Mouse (Mus musculus): ENCODE results near the gene Cacna1e. TPM values are rescaled to one million over a fixed set of nuclear protein-coding genes. Genes with fewer than 3 reads are reported as not detected.

Gene Cacna1e
- polyA plus RNA-seq, 1 experiment from 2014 or later: 0.19 TPM

DNA sequence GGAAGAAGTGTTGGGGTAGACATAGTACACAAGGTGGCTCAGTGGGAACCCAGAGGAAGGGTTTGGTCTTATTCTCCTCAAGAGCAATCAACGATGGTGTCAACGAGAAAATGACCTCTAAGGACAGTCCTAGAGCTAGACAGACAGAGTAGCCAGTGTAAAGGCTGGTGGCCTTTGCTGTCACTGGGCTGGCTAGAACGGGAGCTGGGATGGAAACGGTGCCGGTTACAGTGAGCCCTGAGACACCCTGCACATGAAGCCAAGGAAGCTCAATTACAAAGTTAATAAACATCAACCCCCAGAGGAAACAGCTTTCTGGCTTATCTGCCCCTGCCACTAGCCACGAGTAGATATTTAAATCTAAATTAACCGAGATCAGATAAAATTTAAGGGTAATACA lies 168.7 kb downstream of the Cacna1e start:
- 58% methylated on average over 7 of the region's 7 CpGs for WGBS
- Histone ChIP-seq H3K27ac (ENCODE audit: low read length) (no peak overlapping the region), H3K36me3 (ENCODE audit: insufficient read depth, low read length) (no peaks in the 10 kb centered on the region), H3K4me1 (ENCODE audit: insufficient read depth, low read depth, low read length) (no peaks in the 10 kb centered on the region), H3K4me2 (replicated peaks; ENCODE audit: low read depth, low read length) (no peak overlapping the region), H3K4me3 (ENCODE audit: low read depth, low read length) (no peak overlapping the region), H3K9ac (replicated peaks; ENCODE audit: low read depth) (no peak overlapping the region), H3K27me3 (replicated peaks; ENCODE audit: insufficient read depth, low read length) (no peaks in the 10 kb centered on the region), H3K9me3 (ENCODE audit: low read length) (no peaks in the 10 kb centered on the region)
- TF ChIP-seq CTCF (IDR thresholded peaks at IDR 0.05) (no peak), EP300 (IDR thresholded peaks at IDR 0.05) (no peak)
- ATAC-seq: no peak
- DNase-seq (ENCODE audit: low spot score): no peak

DNA sequence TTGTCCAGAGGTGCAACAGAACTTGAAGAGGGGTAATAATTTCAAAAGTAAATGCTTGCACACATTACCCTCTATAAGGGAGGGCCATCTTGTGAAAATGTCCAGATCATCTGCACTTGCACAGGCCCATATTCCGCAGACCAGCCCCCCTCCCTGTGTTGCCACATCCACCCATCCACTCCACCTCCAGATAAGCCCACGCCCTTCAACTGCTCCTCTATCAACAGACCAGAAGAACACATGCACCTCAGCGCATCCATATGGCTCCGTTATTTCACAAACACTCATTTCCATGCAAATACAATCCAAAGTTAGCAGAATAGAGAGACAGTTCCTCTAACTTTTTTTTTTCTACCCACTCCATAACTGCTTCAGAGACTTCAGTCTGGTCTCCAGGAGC lies 171.6 kb downstream of the Cacna1e start:
- no peaks in the 10 kb centered on the region for H3K27me3 ChIP-seq (replicated peaks; ENCODE audit: insufficient read depth, low read length)
- H3K9ac ChIP-seq (replicated peaks; ENCODE audit: low read depth): no peak overlapping the region
- WGBS: 84% methylated on average over 4 of the region's 4 CpGs
- H3K27ac ChIP-seq (ENCODE audit: low read length): no peak overlapping the region
- DNase-seq (ENCODE audit: low spot score) (no peak), ATAC-seq (no peak)
- H3K4me3 ChIP-seq (ENCODE audit: low read depth, low read length): no peak overlapping the region
- no peak for TF ChIP-seq EP300 (IDR thresholded peaks at IDR 0.05)
- no peaks in the 10 kb centered on the region for H3K4me1 ChIP-seq (ENCODE audit: insufficient read depth, low read depth, low read length)
- no peak overlapping the region for H3K4me2 ChIP-seq (replicated peaks; ENCODE audit: low read depth, low read length)
- no peaks in the 10 kb centered on the region for H3K9me3 ChIP-seq (ENCODE audit: low read length)
- no peaks in the 10 kb centered on the region for H3K36me3 ChIP-seq (ENCODE audit: insufficient read depth, low read length)

DNA sequence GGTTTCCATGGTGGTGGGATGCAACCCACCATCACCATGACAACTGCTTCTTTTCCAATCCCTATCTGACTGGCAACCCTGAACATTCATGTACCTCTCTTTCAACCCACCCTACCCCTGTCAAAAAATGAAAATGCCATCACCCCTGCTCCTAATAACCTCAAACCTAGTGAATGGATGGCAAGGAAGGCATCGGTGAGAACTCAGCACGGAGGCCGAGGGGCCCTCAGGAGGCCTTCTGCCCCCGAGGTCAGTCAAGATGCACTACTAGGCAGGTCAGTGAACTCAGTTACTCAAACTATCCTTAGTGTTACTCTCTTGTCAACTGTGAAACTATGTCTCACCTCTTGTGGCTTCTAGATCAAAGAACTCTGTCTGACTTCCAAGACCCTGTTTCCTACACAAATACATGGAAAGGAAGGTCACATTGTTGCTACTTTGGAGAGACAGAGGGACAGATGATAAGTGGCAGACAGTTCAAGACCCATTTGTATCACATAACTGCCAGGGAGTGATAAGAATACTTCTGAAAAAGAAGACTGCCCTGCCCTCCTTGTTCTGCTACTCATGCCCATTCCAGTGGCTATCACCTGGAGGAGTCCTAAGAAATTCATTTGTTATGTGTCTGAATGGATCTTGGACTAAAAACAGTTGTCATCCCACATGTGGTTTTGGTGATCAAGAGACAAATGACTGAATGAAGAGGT lies 176.6 kb downstream of the Cacna1e start:
- no peaks in the 10 kb centered on the region for H3K27me3 ChIP-seq (replicated peaks; ENCODE audit: insufficient read depth, low read length)
- 85% methylated on average over 4 of the region's 4 CpGs for WGBS
- H3K9ac ChIP-seq (replicated peaks; ENCODE audit: low read depth): no peak overlapping the region
- no peak overlapping the region for H3K4me2 ChIP-seq (replicated peaks; ENCODE audit: low read depth, low read length)
- no peak for DNase-seq (ENCODE audit: low spot score)
- H3K36me3 ChIP-seq (ENCODE audit: insufficient read depth, low read length): no peaks in the 10 kb centered on the region
- H3K9me3 ChIP-seq (ENCODE audit: low read length): no peaks in the 10 kb centered on the region
- TF ChIP-seq CTCF (IDR thresholded peaks at IDR 0.05) (no peak), EP300 (IDR thresholded peaks at IDR 0.05) (no peak)
- H3K27ac ChIP-seq (ENCODE audit: low read length): no peak overlapping the region
- no peak for ATAC-seq
- H3K4me1 ChIP-seq (ENCODE audit: insufficient read depth, low read depth, low read length): no peaks in the 10 kb centered on the region
- H3K4me3 ChIP-seq (ENCODE audit: low read depth, low read length): no peak overlapping the region

DNA sequence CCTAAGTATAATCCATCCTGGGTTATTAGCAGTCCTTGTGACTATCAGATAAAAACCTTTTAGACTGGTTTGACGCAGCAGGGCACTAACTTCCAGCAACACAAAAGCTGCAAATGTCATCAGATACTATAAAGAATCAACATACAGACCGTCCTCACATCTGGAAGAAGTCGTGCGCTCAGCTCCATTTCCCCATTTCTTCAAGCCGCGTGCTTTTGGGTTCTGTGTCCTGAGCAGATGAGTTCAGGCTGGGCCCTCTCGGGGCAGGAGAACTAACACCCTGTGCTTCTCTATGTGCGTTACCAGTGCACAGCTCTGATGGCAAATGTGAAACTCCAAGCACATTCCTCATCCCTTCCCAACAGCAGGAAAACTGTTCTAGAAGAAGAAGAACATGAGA lies 177.3 kb downstream of the Cacna1e start:
- Histone ChIP-seq H3K9me3 (ENCODE audit: low read length) (no peaks in the 10 kb centered on the region), H3K27me3 (replicated peaks; ENCODE audit: insufficient read depth, low read length) (no peaks in the 10 kb centered on the region), H3K36me3 (ENCODE audit: insufficient read depth, low read length) (no peaks in the 10 kb centered on the region), H3K4me1 (ENCODE audit: insufficient read depth, low read depth, low read length) (no peaks in the 10 kb centered on the region), H3K27ac (ENCODE audit: low read length) (no peak overlapping the region), H3K9ac (replicated peaks; ENCODE audit: low read depth) (no peak overlapping the region), H3K4me3 (ENCODE audit: low read depth, low read length) (no peak overlapping the region), H3K4me2 (replicated peaks; ENCODE audit: low read depth, low read length) (no peak overlapping the region)
- TF ChIP-seq EP300 (IDR thresholded peaks at IDR 0.05) (no peak), CTCF (IDR thresholded peaks at IDR 0.05) (no peak)
- DNase-seq (ENCODE audit: low spot score): no peak
- 79% methylated on average over 8 of the region's 8 CpGs for WGBS
- ATAC-seq: no peak

DNA sequence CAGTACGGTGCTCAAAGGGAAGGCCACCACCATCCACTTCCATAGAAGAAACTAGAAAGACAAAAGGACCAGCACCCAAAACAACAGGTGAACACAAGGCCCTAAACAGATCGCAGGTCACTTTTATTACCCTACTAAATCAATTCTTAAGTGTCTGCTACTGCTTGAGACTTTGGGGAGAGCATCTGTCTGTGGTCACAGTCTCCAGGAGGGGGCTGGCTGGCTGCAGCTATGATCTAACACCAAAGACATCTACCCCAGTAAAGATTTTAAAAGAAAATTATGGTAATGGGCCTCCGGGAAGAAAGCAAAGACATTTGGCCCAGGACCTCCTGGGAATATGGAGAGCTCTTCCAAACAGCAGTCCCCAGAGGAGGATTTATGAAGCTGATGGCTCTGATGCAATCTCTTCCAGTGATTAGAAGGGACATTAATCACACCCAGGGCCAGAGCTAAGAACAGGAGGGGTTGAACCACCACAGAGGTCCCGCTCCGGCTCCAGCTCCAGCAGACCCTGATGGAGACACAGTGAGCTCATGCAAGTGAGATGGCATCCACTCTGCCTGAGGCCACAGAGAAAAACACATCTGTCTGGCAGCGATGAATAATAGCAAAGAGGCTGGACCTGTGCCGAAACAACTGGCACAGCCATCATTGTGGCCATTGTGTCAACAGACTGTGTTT lies 178.3 kb downstream of the Cacna1e start:
- no peaks in the 10 kb centered on the region for H3K4me1 ChIP-seq (ENCODE audit: insufficient read depth, low read depth, low read length)
- no peak overlapping the region for H3K9ac ChIP-seq (replicated peaks; ENCODE audit: low read depth)
- TF ChIP-seq EP300 (IDR thresholded peaks at IDR 0.05) (no peak), CTCF (IDR thresholded peaks at IDR 0.05) (no peak)
- no peak overlapping the region for H3K27ac ChIP-seq (ENCODE audit: low read length)
- WGBS: 65% methylated on average over 7 of the region's 7 CpGs
- no peak overlapping the region for H3K4me3 ChIP-seq (ENCODE audit: low read depth, low read length)
- no peaks in the 10 kb centered on the region for H3K27me3 ChIP-seq (replicated peaks; ENCODE audit: insufficient read depth, low read length)
- H3K9me3 ChIP-seq (ENCODE audit: low read length): no peaks in the 10 kb centered on the region
- no peak overlapping the region for H3K4me2 ChIP-seq (replicated peaks; ENCODE audit: low read depth, low read length)
- DNase-seq (ENCODE audit: low spot score) (no peak), ATAC-seq (no peak)
- no peaks in the 10 kb centered on the region for H3K36me3 ChIP-seq (ENCODE audit: insufficient read depth, low read length)

DNA sequence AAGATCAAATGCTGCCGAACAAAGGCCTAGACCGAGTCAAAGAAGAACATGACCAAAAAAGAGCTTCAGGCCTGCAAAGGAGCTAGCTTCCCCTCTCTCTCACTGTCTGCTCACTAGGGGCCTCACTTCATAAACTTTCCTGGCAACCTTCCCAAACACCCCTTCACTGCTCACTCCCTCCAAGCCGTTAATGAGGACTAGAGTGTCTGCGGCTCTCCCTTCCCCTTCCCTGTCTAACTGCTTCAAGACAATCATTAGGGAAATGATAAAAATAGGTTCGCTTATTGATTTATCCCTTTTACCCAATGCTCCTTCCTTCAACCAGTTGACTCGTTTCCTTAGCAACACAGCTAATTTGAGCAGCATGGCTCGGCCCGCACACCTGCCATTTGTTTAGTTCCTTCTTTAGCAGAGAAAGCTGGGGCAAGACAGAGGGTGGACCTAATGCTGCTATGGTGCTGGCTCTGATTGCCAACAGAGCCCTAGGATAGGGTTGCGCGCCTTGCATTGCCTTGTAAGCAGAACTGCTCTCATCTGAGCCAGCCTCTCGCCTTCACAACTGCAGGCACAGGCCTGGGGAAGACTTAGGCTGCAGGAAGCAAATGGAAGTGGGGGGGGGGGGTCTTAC lies 179.6 kb downstream of the Cacna1e start:
- ATAC-seq: no peak
- no peaks in the 10 kb centered on the region for H3K27me3 ChIP-seq (replicated peaks; ENCODE audit: insufficient read depth, low read length)
- no peaks in the 10 kb centered on the region for H3K36me3 ChIP-seq (ENCODE audit: insufficient read depth, low read length)
- H3K4me1 ChIP-seq (ENCODE audit: insufficient read depth, low read depth, low read length): no peaks in the 10 kb centered on the region
- no peak overlapping the region for H3K4me2 ChIP-seq (replicated peaks; ENCODE audit: low read depth, low read length)
- H3K27ac ChIP-seq (ENCODE audit: low read length): no peak overlapping the region
- H3K9ac ChIP-seq (replicated peaks; ENCODE audit: low read depth): no peak overlapping the region
- no peak for TF ChIP-seq CTCF (IDR thresholded peaks at IDR 0.05)
- TF ChIP-seq EP300 (IDR thresholded peaks at IDR 0.05): no peak
- WGBS: 53% methylated on average over 11 of the region's 11 CpGs
- DNase-seq (ENCODE audit: low spot score): no peak
- H3K4me3 ChIP-seq (ENCODE audit: low read depth, low read length): no peak overlapping the region
- H3K9me3 ChIP-seq (ENCODE audit: low read length): no peaks in the 10 kb centered on the region

Measured in lung, postnatal 0 days (tissue).